Mouse (Mus musculus) intestine, embryonic 14.5 days (tissue): ENCODE measurements around the gene Gpr137. TPM values are rescaled to one million over a fixed set of nuclear protein-coding genes. Genes with fewer than 3 reads are reported as not detected.

Experiments used
- ATAC-seq: fragments of 200-750 bp; cut with Nextera tagmentation; replicated peaks from 2 replicates; pipeline ENCODE4 v1.8.0; 2017; ENCODE audit warnings: low read depth, moderate number of reproducible peaks, moderate TSS enrichment, moderate library complexity; ENCODE audit not compliant: low FRiP score, low TSS enrichment
- DNase-seq: peaks from one replicate; pipeline ENCODE4 v3.0.0-alpha.2; 2018; ENCODE audit warnings: low spot score
- H3K27ac ChIP-seq: fragments of 300-500 bp; sonication (generic); 2 replicates; pipeline ENCODE4 v1.5.1; 2014; ENCODE audit warnings: low read depth, mild to moderate bottlenecking, control low read depth
- H3K27me3 ChIP-seq: fragments of 300-500 bp; sonication (generic); replicated peaks from 2 replicates; pipeline ENCODE4 v1.6.1; 2014; ENCODE audit warnings: low read length, control low read depth; ENCODE audit not compliant: control insufficient read depth, insufficient read depth
- H3K36me3 ChIP-seq: fragments of 300-500 bp; sonication (generic); 2 replicates; pipeline ENCODE4 v1.6.1; 2014; ENCODE audit warnings: low read length, control low read depth; ENCODE audit not compliant: control insufficient read depth, insufficient read depth
- H3K4me1 ChIP-seq: fragments of 300-500 bp; sonication (generic); replicated peaks from 2 replicates; pipeline ENCODE4 v1.6.1; 2014; ENCODE audit warnings: low read length, control low read depth, mixed read lengths; ENCODE audit not compliant: control insufficient read depth, insufficient read depth
- H3K4me2 ChIP-seq: fragments of 300-500 bp; sonication (generic); 2 replicates; pipeline ENCODE4 v1.6.1; 2014; ENCODE audit warnings: low read length
- H3K4me3 ChIP-seq: fragments of 300-500 bp; sonication (generic); 2 replicates; pipeline ENCODE4 v1.5.1; 2014; ENCODE audit warnings: low read depth, low read length, control low read depth, mixed read lengths
- H3K9ac ChIP-seq: fragments of 300-500 bp; sonication (generic); 2 replicates; pipeline ENCODE4 v1.6.1; 2014; ENCODE audit warnings: mild to moderate bottlenecking, low read length
- H3K9me3 ChIP-seq: fragments of 300-500 bp; sonication (generic); 2 replicates; pipeline ENCODE4 v1.6.1; 2016; ENCODE audit warnings: low read length, control low read depth; ENCODE audit not compliant: control insufficient read depth
- WGBS: fragments of 180-500 bp; shearing (Covaris S2); extraction: QIAGEN DNeasy Blood & Tissue Kit; methylation state at CpG from one replicate; pipeline ENCODE4 v1.1.7; 2014; 5-methylcytosine and 5-hydroxymethylcytosine counted together
- polyA plus RNA-seq: library from polyadenylated mRNA; unstranded; fragments of >200 nt; fragmentation: Nextera tagmentation; extraction: Ambion mirVana; gene quantifications from 2 replicates; pipeline ENCODE4 v1.2.1, GENCODE M21; 2014

Gene Gpr137
- polyA plus RNA-seq, 1 experiment from 2014 or later, result 20.2 TPM

- 22% methylated on average over 26 of the region's 29 CpGs for WGBS
- ATAC-seq, result no peak
- H3K4me3 ChIP-seq, result peak overlapping the region; percentile 77
- peak overlapping the region; percentile 99 for H3K4me2 ChIP-seq
- H3K9me3 ChIP-seq, result no peaks in the 10 kb centered on the region
- H3K27me3 ChIP-seq, result peaks cover 7% of the 10 kb centered on the region
- peaks cover 3% of the 10 kb centered on the region; the same call in 1 of the 2 replicates for H3K36me3 ChIP-seq
- no peak overlapping the region for H3K27ac ChIP-seq
- peak overlapping the region; percentile 71 for H3K9ac ChIP-seq
- no peak for DNase-seq
- H3K4me1 ChIP-seq, result peaks cover 12% of the 10 kb centered on the region
Observed at GRCm38 (mm10) chr19:6940396-6941351, 1.6 kb downstream of the Gpr137 start.

GRCm38 (mm10) chr19:6939106-6940002, 2.9 kb downstream of the Gpr137 start:
- peaks cover 19% of the 10 kb centered on the region for H3K27me3 ChIP-seq
- H3K4me2 ChIP-seq, result no peak overlapping the region
- peaks cover 12% of the 10 kb centered on the region for H3K4me1 ChIP-seq
- no peak overlapping the region for H3K27ac ChIP-seq
- H3K4me3 ChIP-seq, result no peak overlapping the region
- no peak for ATAC-seq
- 89% methylated on average over 20 of the region's 20 CpGs for WGBS
- no peak overlapping the region for H3K9ac ChIP-seq
- H3K9me3 ChIP-seq, result no peaks in the 10 kb centered on the region
- peaks cover 3% of the 10 kb centered on the region; the same call in 1 of the 2 replicates for H3K36me3 ChIP-seq
- DNase-seq, result no peak

GRCm38 (mm10) chr19:6937541-6938465, 4.5 kb downstream of the Gpr137 start:
- WGBS, result 75% methylated on average over 16 of the region's 16 CpGs
- no peaks in the 10 kb centered on the region for H3K9me3 ChIP-seq
- H3K4me1 ChIP-seq, result peaks cover 15% of the 10 kb centered on the region
- H3K27ac ChIP-seq, result no peak overlapping the region
- DNase-seq (no peak), ATAC-seq (no peak)
- no peak overlapping the region for H3K9ac ChIP-seq
- H3K27me3 ChIP-seq, result peaks cover 35% of the 10 kb centered on the region
- no peak overlapping the region for H3K4me3 ChIP-seq
- no peak overlapping the region for H3K4me2 ChIP-seq
- H3K36me3 ChIP-seq, result no peaks in the 10 kb centered on the region

- Histone ChIP-seq H3K9ac (no peak overlapping the region), H3K4me2 (no peak overlapping the region), H3K36me3 (no peaks in the 10 kb centered on the region), H3K4me1 (peaks cover 12% of the 10 kb centered on the region), H3K9me3 (no peaks in the 10 kb centered on the region), H3K27me3 (peaks cover 50% of the 10 kb centered on the region), H3K27ac (no peak overlapping the region), H3K4me3 (no peak overlapping the region)
- no peak for DNase-seq
- no peak for ATAC-seq
- WGBS, result 23% methylated on average over 3 of the region's 3 CpGs
Observed at GRCm38 (mm10) chr19:6936299-6936698, 6.0 kb downstream of the Gpr137 start.

- ATAC-seq, result no peak
- 0 out of 2 replicates have a peak within 1 kb of the TSS, but pooled peaks have one; percentile 37 for H3K9ac ChIP-seq
- H3K4me3 ChIP-seq, result peak within 1 kb of the TSS; percentile 36
- H3K9me3 ChIP-seq, result no peaks in the 10 kb centered on the region
- no peak within 1 kb of the TSS for H3K27ac ChIP-seq
- peaks cover 64% of the 10 kb centered on the region for H3K27me3 ChIP-seq
- no peaks in the 10 kb centered on the region for H3K36me3 ChIP-seq
- DNase-seq, result no peak
- WGBS, result 12% methylated on average over 23 of the region's 23 CpGs
- H3K4me1 ChIP-seq, result peaks cover 6% of the 10 kb centered on the region
- peak within 1 kb of the TSS; percentile 75 for H3K4me2 ChIP-seq
Observed at GRCm38 (mm10) chr19:6934195-6934977, 7.9 kb downstream of the Gpr137 start, which contains the start of gene Kcnk4. Gene Kcnk4, minus strand, starts transcription at chr19:6934515.

- H3K9ac ChIP-seq, result 0 out of 2 replicates have a peak overlapping the region, but pooled peaks have one; percentile 37
- ATAC-seq (peak; percentile 49), DNase-seq (no peak)
- no peaks in the 10 kb centered on the region for H3K9me3 ChIP-seq
- H3K27ac ChIP-seq, result no peak overlapping the region
- 4% methylated on average over 57 of the region's 58 CpGs for WGBS
- peaks cover 6% of the 10 kb centered on the region for H3K4me1 ChIP-seq
- H3K4me3 ChIP-seq, result peak overlapping the region; percentile 36
- peak overlapping the region; percentile 75 for H3K4me2 ChIP-seq
- H3K36me3 ChIP-seq, result no peaks in the 10 kb centered on the region
- peaks cover 69% of the 10 kb centered on the region for H3K27me3 ChIP-seq
Observed at GRCm38 (mm10) chr19:6933436-6934194, 8.7 kb downstream of the Gpr137 start.

GRCm38 (mm10) chr19:6933102-6933435, 9.2 kb downstream of the Gpr137 start:
- 31% methylated on average over 4 of the region's 4 CpGs for WGBS
- Histone ChIP-seq H3K9ac (no peak overlapping the region), H3K27me3 (peaks cover 74% of the 10 kb centered on the region), H3K4me3 (peak overlapping the region; percentile 36; the same call in 1 of the 2 replicates), H3K4me2 (no peak overlapping the region; the same call in 1 of the 2 replicates), H3K27ac (no peak overlapping the region), H3K36me3 (no peaks in the 10 kb centered on the region), H3K9me3 (no peaks in the 10 kb centered on the region), H3K4me1 (peaks cover 6% of the 10 kb centered on the region)
- no peak for ATAC-seq
- no peak for DNase-seq
